Mouse (Mus musculus) megakaryocyte, embryonic 14.5 days (primary cell): ENCODE results near the gene Runx3. TPM values are rescaled to one million over a fixed set of nuclear protein-coding genes. Genes with fewer than 3 reads are reported as not detected.

Source experiments
- H3K27me3 ChIP-seq: replicated peaks from 2 replicates; pipeline ENCODE3; 2012; ENCODE audit warnings: inconsistent platforms
- H3K36me3 ChIP-seq: replicated peaks from 2 replicates; pipeline ENCODE3; 2012; ENCODE audit warnings: low read length, inconsistent platforms, mixed read lengths
- H3K4me1 ChIP-seq: 2 replicates; pipeline ENCODE4 v1.6.1; 2012; ENCODE audit warnings: inconsistent platforms
- H3K4me3 ChIP-seq: replicated peaks from 2 replicates; pipeline ENCODE3; 2012; ENCODE audit warnings: moderate library complexity, mild to moderate bottlenecking, inconsistent platforms
- H3K9me3 ChIP-seq: 2 replicates; pipeline ENCODE4 v1.6.1; 2012; ENCODE audit warnings: inconsistent platforms
- FLI1 ChIP-seq: IDR thresholded peaks from 2 replicates; pipeline ENCODE4 v1.6.1; 2012; ENCODE audit warnings: low read length, inconsistent platforms, mixed read lengths
- GATA1 ChIP-seq: IDR thresholded peaks from 3 replicates; pipeline ENCODE4 v1.6.1; 2012; ENCODE audit warnings: mixed read lengths, low read length, inconsistent platforms, borderline replicate concordance
- polyA plus RNA-seq: library from polyadenylated mRNA; stranded (reverse); fragments of >175 nt; gene quantifications from 2 replicates; pipeline ENCODE4 v1.2.3, GENCODE M21; 2012; ENCODE audit warnings: low replicate concordance; ENCODE audit not compliant: insufficient read depth

Runx3 gene
- polyA plus RNA-seq, 1 experiment: 128 TPM

DNA sequence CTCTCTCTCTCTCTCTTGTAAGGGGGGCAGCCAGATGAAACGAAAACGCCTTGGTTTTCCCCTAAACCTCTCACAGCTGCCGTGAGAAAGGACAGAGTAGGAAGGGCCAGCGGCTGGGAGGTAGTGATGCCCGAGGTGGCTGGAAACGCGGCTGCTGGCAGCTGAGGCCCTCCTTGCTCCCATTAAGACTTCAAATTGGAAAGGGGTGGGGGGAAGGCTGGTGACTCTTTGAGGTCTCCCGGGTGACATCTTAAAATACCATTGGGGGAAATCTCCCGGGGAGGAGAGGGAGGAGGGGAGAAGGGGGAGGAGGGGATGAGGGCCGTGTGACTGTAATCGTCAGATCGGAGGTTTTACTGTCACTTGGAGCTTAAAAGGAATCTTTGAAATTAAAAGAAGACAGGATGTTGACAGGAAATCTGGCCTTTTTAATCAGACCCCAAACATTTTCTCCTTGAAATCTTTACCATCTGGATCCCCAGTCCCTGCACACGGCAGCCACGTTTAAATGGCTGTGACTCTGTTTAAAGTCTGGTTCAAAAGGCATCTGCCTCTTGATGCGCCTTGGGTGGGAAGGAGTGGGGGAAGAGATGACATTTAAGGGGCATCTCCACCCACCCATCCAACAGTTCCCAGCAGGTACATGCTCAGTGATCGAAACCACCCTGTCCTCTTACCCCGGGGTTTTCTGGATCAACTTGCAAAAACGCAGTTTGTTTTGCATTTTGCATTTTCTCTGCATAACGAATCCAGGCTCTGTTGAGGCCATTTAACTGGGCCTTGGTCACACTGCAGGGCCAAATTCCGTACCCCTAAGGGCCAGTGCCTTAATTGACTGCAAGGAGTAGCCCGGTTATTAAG is 33.9 kb downstream of the Runx3 start:
- TF ChIP-seq GATA1 (no peak), FLI1 (no peak)
- Histone ChIP-seq H3K27me3 (no peaks in the 10 kb centered on the region), H3K4me1 (peaks cover 93% of the 10 kb centered on the region), H3K36me3 (peaks cover 67% of the 10 kb centered on the region), H3K4me3 (peak overlapping the region; percentile 96), H3K9me3 (no peaks in the 10 kb centered on the region)

DNA sequence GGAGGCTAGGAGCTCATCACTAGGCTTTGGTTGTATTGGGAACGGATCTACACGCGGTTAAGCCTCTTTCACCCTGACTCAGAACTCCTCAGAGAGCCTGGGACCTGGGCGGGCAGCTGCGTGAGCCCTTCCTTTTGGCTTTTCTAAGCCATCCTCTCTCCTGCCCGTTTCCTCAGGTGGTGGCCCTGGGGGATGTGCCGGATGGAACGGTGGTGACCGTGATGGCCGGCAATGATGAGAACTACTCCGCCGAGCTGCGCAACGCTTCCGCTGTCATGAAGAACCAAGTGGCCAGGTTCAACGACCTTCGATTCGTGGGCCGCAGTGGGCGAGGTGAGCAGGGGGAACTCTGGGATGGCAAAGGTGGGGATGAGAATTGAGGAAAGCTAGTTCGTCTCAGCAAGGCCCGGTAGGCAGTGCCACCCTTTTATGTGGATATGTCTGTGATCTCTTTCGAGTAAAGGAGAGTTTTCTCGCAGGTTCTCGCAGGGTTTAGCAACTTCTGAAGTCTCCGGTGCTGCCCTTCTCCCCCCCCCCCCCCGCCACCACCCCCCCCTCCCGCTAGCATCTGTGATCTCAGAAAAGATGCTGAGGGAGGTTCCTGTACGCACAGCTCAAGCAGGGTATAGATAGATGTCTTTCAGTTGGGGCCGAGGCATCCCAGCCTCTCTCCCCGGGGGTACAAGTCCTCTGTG is 34.8 kb downstream of the Runx3 start:
- Histone ChIP-seq H3K4me3 (peak overlapping the region; percentile 96), H3K9me3 (no peaks in the 10 kb centered on the region), H3K27me3 (no peaks in the 10 kb centered on the region), H3K4me1 (peaks cover 93% of the 10 kb centered on the region), H3K36me3 (peaks cover 71% of the 10 kb centered on the region)
- TF ChIP-seq FLI1: no peak
- no peak for TF ChIP-seq GATA1

DNA sequence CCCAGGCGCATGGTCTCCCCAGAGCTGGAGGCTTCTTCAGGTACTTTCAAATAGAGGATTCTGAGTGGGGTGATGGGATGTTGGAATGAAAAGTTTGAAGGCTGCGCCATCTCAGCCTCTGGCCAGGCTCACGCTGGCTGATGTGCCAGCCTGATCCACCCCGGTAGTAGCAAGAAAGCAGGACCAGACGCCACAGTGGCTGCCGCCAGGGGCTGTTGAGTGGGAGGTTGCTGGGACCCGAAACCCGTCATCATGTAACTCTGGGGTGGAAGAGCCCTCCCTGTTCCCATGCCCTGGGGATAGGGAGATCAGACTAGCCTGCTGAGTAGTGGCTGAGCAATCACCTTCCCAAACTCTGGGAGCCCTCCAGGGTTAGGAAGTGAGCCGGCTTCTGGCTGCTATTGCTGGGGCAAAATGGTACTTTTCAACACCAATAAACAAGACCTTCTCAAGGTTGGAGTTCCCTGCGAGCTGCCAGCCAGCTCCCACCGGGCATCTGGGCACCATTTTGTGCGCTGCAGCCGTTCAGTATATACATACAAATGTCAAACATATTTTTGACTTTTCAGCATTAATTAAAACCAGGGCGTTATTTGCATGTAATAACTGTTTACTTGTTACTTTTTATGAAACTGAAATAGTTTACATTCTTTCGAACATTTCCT is 35.5 kb downstream of the Runx3 start:
- peaks cover 73% of the 10 kb centered on the region for H3K36me3 ChIP-seq
- no peaks in the 10 kb centered on the region for H3K9me3 ChIP-seq
- TF ChIP-seq GATA1: no peak
- TF ChIP-seq FLI1: no peak
- H3K4me3 ChIP-seq: no peak overlapping the region
- H3K4me1 ChIP-seq: peaks cover 93% of the 10 kb centered on the region
- H3K27me3 ChIP-seq: no peaks in the 10 kb centered on the region

DNA sequence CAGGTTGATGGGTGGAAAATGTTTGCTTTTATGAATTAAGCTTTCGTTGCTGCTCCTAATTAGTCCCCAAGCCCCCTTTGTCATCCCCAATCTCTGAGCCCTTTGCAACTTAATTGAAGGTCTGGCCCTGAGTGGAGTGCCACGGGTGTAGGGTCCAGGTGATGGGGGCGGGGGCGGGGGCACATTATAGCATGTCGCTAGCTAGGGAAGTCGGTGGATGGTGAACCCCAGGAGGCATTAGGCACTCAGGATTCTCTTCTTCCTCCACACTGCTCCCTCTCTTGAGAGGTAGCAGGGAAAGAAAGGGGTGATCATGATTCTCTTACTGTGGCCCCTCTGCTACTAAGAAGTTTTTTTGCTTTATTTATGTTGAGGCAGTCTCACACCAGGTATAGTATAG is 36.1 kb downstream of the Runx3 start:
- Histone ChIP-seq H3K36me3 (peaks cover 77% of the 10 kb centered on the region), H3K4me1 (peaks cover 93% of the 10 kb centered on the region), H3K9me3 (no peaks in the 10 kb centered on the region), H3K27me3 (no peaks in the 10 kb centered on the region), H3K4me3 (no peak overlapping the region)
- no peak for TF ChIP-seq GATA1
- TF ChIP-seq FLI1: no peak

DNA sequence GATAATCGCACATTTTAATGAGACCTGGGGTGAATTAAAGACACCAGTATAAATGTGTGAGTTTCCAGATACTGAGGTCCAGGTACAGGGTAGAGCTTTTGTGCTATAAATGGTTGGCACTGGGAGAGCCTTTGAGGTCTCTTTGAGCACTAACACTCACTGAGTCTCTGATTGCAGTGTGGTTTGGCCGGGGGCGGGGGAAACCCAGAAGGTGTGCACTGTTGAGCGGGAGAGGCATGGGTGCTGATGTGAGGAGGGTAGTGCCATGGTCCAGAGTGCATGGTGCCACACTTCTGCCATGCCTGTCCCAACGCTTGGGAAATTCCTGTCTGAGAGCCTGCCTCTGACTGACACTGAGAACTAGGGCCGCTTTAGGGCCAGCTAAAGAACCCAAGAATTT is 36.9 kb downstream of the Runx3 start:
- H3K36me3 ChIP-seq: peaks cover 85% of the 10 kb centered on the region
- H3K27me3 ChIP-seq: no peaks in the 10 kb centered on the region
- TF ChIP-seq GATA1 (no peak), FLI1 (no peak)
- H3K4me3 ChIP-seq: peak overlapping the region; percentile 50
- no peaks in the 10 kb centered on the region for H3K9me3 ChIP-seq
- peaks cover 91% of the 10 kb centered on the region for H3K4me1 ChIP-seq

DNA sequence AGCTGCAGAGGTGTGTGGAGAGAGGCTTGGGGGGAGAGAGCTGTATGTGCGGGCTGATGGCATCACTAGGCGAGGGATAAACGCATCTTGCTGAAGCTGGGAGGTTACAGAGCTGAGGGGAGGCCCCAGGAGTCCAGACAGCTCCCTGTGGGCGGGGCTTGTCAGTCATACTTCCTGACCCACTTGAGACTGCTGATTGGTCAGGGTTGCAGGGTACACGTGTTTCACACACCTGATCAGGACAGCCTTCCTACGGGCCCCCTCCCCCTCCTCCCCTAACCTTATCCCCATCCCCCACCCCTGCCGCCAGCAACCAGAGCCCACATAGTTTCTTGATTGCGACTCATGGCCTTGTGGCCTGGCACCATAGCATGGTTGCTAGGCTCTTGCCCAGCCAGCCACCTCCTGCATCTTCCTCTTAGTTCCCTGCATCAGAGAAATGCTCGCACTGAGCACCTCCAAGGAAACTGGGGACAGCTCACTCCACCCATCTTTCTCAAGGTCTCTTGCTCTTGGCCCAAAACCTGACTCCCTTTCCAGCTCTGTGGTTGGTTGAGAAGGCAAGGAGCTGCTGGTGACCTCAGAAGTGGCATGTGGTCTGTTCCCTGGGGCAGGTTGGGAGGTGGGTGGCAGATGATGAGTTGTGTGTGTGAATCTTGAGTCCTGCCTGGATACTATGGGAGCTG is 38.4 kb downstream of the Runx3 start:
- no peaks in the 10 kb centered on the region for H3K9me3 ChIP-seq
- peaks cover 94% of the 10 kb centered on the region for H3K36me3 ChIP-seq
- TF ChIP-seq GATA1: no peak
- TF ChIP-seq FLI1: no peak
- no peaks in the 10 kb centered on the region for H3K27me3 ChIP-seq
- H3K4me3 ChIP-seq: peak overlapping the region; percentile 28
- peaks cover 91% of the 10 kb centered on the region for H3K4me1 ChIP-seq

DNA sequence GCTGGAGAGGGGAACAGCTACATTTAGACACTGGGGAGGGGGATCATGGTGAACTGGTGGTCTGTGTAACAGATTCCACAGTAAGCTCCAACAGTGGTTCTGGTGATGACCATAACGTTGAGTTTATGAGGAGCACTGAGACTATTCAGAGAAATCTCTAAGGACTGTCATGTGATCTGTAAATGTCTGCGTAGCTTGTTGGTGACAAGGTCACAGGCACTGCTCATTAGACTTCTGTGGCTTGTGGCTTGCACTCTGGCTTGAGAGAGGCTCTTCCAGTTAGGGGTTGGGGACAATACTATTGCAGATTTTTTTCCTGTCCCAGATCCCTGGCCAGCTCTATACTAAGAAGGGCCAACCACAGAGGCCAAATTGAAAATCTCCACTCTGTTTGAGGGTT is 39.2 kb downstream of the Runx3 start:
- Histone ChIP-seq H3K27me3 (no peaks in the 10 kb centered on the region), H3K9me3 (no peaks in the 10 kb centered on the region), H3K4me3 (peak overlapping the region; percentile 23), H3K36me3 (peaks cover 98% of the 10 kb centered on the region), H3K4me1 (peaks cover 91% of the 10 kb centered on the region)
- no peak for TF ChIP-seq GATA1
- TF ChIP-seq FLI1: no peak

DNA sequence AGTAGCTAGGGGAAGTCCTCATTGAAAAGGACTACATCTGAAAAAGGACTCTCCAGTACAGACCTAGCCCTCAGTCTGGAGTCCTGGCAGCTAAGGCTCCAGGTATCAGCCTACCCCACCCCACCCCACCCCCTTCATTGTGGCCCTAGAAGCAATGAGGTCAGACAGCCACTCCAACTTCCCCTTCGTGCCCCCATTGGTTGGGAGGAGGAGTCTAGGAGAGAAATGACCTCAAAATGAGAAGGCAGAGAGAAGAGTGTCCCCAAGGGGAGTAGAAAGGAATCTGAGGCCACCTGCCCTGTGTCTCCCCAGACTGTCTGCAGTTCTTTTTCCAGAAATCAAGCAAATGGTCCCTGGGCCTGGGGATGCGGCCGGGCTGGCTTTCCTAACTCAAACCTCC is 39.7 kb downstream of the Runx3 start:
- no peaks in the 10 kb centered on the region for H3K9me3 ChIP-seq
- TF ChIP-seq FLI1: no peak
- TF ChIP-seq GATA1: no peak
- H3K4me3 ChIP-seq: no peak overlapping the region
- H3K4me1 ChIP-seq: peaks cover 91% of the 10 kb centered on the region
- peaks cover 98% of the 10 kb centered on the region for H3K36me3 ChIP-seq
- no peaks in the 10 kb centered on the region for H3K27me3 ChIP-seq

DNA sequence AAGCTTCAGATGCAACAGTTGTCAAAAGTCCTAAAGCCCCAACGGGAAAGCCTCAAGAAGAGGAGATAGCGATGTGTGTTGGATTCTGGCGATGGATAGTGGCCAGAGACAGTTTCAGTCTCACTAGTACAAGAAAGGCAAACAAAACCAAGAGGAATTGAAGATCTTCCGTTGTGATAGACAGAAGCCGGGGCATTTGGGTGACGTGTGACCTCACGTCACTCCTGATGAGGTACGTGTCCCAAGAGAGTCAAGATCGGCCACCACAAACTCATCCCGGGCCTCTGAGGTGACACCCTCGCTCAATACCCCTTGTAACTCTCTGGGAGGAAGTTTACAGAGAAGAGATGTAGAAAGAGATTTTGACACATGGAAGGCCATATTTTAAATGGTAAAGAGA is 41.0 kb downstream of the Runx3 start:
- no peaks in the 10 kb centered on the region for H3K27me3 ChIP-seq
- TF ChIP-seq GATA1 (no peak), FLI1 (no peak)
- H3K36me3 ChIP-seq: peaks cover 99% of the 10 kb centered on the region
- H3K4me1 ChIP-seq: peaks cover 92% of the 10 kb centered on the region
- H3K4me3 ChIP-seq: no peak overlapping the region
- no peaks in the 10 kb centered on the region for H3K9me3 ChIP-seq

DNA sequence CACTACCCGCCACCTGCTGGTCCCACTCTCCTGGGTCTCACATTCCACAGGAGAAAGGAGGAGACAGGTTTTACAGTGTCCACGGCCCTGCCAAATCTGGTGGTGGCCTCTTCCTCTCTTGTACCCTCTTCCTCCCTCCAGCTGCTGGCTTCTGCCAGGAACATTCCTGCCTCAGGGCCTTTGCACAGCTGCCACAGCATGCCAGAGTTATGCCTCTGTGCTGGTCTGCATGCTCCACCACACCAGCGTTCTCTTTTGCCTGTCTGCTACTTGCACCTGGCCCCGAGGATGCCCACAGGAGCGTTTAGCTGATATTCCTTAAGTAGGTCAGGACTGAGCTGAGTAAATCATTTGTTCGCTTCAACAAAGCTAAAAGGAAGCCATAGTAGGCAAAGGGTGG is 45.3 kb downstream of the Runx3 start:
- H3K4me3 ChIP-seq: no peak overlapping the region
- H3K9me3 ChIP-seq: no peaks in the 10 kb centered on the region
- peaks cover 99% of the 10 kb centered on the region for H3K36me3 ChIP-seq
- TF ChIP-seq GATA1 (no peak), FLI1 (no peak)
- peaks cover 90% of the 10 kb centered on the region for H3K4me1 ChIP-seq
- no peaks in the 10 kb centered on the region for H3K27me3 ChIP-seq
